Mouse (Mus musculus) layer of hippocampus, adult 2 months (tissue): ENCODE results near the gene Pqlc2. TPM values are rescaled to one million over a fixed set of nuclear protein-coding genes. Genes with fewer than 3 reads are reported as not detected.

ENCODE experiments used
- DNase-seq, 2 experiments: peaks; one replicate each; pipeline ENCODE4 v3.0.0; 2022; ENCODE audit warnings: low spot score in 2 of 2
- H3K27ac ChIP-seq: fragments of 200-600 bp; 2 replicates; pipeline ENCODE4 v1.8.1; 2022
- H3K4me3 ChIP-seq: fragments of 200-600 bp; 2 replicates; pipeline ENCODE4 v1.8.1; 2022; ENCODE audit warnings: mild to moderate bottlenecking
- CTCF ChIP-seq: fragments of 200-600 bp; conservative IDR thresholded peaks from 2 replicates; pipeline ENCODE4 v1.8.1; 2022; ENCODE audit warnings: antibody characterized with exemption, mild to moderate bottlenecking, moderate library complexity
- total RNA-seq, 2 experiments: library from RNA; stranded (reverse); gene quantifications; 2 replicates each; pipeline ENCODE4 v1.2.3; 2021

The Pqlc2 gene
- total RNA-seq, 2 experiments from 2014 or later: 12.5 to 13.3 TPM

GRCm38 (mm10) chr4:139334631-139335295, 24.3 kb upstream of the Pqlc2 start:
- no peak for TF ChIP-seq CTCF
- H3K4me3 ChIP-seq: no peak overlapping the region
- DNase-seq: no peak
- no peak overlapping the region for H3K27ac ChIP-seq

DNA sequence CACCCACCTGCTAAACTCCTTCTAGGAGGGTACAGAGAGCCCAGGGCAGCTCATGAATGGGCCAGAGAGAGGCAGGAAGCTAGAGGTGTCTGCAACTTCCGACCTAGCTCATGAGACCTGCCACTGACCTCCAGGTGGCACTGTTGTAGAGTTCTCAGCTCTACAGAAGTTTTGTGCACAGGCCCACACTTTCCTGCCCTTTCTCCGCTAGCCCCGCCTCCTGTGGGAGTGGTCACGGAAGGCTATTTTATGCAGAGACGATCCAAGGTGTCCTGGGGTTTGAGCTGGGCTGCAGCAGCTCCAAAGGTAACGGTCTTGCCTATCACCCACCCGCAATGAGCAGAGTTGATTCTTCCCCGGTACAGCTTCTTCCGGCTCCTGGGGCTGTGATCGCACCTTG, 20.1 kb upstream of the Pqlc2 start:
- peak; percentile 24 to 38 for DNase-seq
- Histone ChIP-seq H3K27ac (no peak overlapping the region), H3K4me3 (no peak overlapping the region)
- TF ChIP-seq CTCF: peak; percentile 72

DNA sequence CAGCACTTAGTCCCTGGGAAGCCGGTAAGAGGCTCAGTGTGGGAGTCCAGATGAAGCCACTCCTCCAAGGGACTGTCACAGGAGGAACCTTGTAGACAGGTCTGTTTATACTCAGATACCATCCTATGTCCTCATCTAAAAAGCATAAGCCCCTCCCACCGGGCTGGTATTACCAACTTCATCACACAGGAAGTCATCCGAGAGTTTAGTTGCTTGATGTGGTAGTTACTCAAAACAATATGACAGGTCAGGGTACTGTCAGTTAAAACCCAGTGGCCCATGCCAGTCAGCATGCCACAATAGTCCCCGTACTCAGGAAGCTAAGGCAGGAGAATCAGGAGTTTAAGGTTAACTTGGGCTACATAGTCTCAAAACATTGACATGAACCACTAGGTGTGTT, 9.2 kb upstream of the Pqlc2 start:
- Histone ChIP-seq H3K4me3 (no peak overlapping the region), H3K27ac (no peak overlapping the region)
- no peak for DNase-seq
- no peak for TF ChIP-seq CTCF

DNA sequence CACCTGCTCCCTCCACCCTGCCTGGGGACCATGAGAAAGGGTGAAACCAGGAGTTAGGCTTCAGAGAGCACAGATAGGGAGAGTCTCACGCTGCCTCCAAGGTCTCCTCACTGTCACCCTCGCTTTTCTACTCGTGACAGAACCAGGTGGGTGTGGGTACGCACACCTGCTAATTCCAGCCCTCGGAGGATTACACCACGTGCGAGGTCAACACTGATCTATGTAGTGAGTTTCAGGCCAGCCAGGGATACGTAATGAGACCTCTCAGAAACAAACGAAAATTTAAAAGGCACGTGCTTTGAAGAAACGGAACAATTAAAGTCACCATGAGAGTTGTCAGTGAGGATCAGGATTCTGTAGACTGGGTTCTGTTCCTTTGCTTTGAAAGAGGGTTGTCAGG, 7.9 kb upstream of the Pqlc2 start:
- Histone ChIP-seq H3K4me3 (no peak overlapping the region), H3K27ac (no peak overlapping the region)
- TF ChIP-seq CTCF: no peak
- DNase-seq: no peak

DNA sequence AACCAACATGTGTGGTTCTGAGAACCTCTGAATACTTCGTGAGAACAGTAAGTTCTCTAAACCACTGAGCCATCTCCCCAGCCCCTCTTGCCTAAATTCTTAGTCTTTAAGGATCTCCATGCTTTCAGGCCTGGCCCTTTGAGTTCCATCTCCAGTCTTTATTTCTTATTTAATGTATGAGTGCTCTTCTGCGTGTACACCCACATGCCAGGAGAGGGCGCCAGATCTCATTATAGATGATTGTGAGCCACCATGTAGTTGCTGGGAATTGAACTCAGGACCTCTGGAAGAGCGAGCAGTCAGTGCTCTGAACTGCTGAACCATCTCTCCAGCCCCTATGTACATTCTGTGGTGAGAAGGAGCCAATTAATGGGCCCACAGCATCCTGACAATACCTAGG, 2.1 kb upstream of the Pqlc2 start:
- Histone ChIP-seq H3K27ac (no peak overlapping the region), H3K4me3 (no peak overlapping the region)
- DNase-seq: no peak
- TF ChIP-seq CTCF: peak; percentile 76

- no peak for TF ChIP-seq CTCF
- no peak overlapping the region for H3K27ac ChIP-seq
- peak overlapping the region; percentile 93 for H3K4me3 ChIP-seq
- no peak for DNase-seq
Measured at GRCm38 (mm10) chr4:139311707-139312106, 1.2 kb upstream of the Pqlc2 start.

DNA sequence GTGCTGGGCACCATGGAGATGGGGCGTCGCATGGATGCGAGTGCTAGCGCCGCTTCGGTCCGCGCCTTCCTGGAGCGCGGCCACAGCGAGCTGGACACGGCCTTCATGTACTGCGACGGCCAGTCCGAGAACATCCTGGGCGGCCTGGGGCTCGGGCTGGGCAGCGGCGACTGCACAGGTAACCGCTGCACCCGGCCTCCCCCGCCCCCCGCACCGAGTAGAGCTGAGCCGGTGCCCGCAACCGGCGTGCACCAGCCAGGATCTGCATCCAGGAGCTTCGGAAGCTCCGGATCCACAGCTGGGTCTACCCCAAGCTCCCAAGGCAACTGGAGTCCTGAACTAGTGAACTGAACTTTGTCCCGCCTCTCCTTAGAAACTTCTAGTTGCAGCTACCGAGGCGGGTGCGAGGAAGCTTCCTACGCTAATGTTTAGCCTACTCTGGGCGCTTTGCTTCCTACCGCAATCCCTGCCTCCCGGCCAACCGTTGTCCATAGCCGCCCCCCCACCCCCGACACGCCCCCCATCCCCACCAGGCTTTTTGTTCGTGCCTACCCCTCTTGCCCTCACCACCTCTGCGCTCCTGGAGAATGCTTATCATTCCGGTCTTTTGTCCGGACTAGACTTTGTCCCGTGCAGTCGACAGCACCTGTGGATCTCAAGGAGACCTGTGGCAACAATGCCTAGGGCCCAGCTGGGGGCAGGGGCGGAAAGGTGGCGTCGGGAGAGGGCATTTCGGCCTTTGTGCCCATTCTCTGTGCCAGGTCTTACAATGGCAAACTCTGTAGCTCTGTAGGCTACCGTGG, 592 bp upstream of the Pqlc2 start:
- H3K4me3 ChIP-seq: peak overlapping the region; percentile 93
- no peak for TF ChIP-seq CTCF
- peak overlapping the region; percentile 92 for H3K27ac ChIP-seq
- DNase-seq: no peak

- H3K4me3 ChIP-seq: peak overlapping the region; percentile 93
- no peak for DNase-seq
- TF ChIP-seq CTCF: peak; percentile 61
- H3K27ac ChIP-seq: peak overlapping the region; percentile 92; the same call in 1 of the 2 replicates
Measured at GRCm38 (mm10) chr4:139309651-139310050, 857 bp downstream of the Pqlc2 start.

GRCm38 (mm10) chr4:139307916-139308315, 2.6 kb downstream of the Pqlc2 start:
- no peak for DNase-seq
- H3K4me3 ChIP-seq: no peak overlapping the region
- H3K27ac ChIP-seq: no peak overlapping the region
- TF ChIP-seq CTCF: no peak

DNA sequence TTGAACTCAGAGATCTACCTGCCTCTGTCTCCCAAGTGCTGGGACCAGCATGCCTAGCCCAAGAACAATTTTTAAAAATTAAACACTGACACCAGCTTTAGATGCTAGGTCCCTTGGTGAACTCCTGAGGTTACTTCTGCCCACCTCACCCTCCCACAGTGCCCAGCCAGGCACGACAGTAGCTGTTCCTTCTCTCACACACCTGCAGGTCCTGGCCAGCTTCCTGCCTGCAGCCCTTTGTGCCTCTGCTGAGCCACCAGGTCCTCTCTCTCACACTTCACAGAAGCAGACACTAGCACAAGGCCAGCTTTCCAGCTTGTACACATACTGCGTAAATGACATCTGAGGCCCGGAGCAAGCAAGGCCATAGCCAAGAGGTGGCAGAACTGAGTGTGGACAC, 5.0 kb downstream of the Pqlc2 start:
- no peak for DNase-seq
- TF ChIP-seq CTCF: no peak

DNA sequence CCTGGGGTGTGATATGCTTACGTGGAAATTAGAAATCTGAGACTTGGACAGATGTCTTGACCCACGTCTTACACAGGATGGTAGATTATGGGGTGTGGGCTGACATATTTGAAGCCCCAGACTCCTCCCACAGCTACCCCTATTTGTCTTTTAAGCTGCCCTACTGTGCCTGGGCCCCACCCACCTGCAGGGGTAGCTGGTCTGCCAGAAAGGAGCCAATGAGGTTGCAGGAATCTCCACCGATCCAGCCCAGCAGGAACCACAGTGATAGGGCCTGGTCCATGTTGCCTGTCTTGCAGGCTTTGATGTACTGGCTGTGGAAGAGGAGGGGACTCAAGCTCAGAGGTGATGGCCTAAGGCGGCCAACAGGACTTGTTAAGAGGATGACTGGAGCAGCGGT, 8.3 kb downstream of the Pqlc2 start:
- DNase-seq: no peak
- no peak overlapping the region for H3K27ac ChIP-seq
- no peak for TF ChIP-seq CTCF
- H3K4me3 ChIP-seq: no peak overlapping the region

More for the DNA sequence above, 5.0 kb downstream of the Pqlc2 start:
- Histone ChIP-seq H3K4me3 (no peak overlapping the region), H3K27ac (no peak overlapping the region)

DNA sequence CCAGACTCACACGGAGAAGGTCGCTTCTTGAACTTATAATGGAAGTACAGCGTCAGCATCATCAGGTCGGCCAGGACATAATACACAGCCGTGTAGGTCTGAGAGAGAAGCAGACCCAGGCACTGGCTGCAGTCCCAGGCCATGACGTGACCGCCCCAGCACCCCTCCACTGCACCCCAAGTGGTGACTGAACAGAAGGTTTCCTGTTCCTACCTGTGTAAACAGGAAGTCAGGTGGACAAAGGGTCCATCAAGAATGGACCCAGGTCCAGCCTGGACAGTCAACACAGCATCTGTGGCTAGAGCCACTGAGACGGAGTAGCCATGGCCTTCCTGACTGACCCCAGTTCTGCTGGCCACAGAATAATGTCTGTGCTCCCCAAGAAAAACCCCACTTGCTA, 8.7 kb downstream of the Pqlc2 start:
- no peak for TF ChIP-seq CTCF
- DNase-seq: no peak
- no peak overlapping the region for H3K4me3 ChIP-seq

DNA sequence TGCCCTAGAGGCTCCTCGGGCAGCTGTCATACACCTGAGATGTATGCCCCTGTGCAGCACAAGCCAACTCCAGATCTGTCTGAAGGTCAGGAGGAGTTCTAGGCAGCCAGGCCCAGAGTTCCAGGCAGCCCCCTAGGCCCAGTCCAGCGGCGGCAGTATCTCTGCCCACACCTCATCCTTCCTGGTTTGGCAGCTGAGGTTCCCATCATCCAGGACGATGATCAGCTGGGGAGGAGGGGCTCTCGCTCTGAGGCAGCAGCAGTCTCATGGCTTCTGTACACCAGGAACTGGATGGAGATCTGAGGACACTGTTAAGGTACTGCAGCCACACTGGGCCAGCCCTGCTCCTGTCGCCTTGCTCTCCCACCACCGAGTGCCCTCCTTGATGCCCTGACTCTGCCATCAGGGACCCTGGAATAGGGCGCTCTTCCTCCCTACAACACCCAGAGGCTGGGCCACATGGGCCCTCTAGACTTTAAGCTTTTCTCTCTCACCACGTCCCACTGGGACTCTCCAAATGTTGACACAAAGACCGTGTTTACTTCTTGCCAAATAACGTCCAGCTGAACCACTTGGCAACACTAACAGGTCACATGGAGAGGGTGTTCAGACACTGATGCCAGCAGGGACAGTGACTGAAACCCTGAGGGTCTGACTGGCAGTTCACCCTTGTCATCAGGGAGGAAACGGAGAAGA, 11.7 kb downstream of the Pqlc2 start:
- DNase-seq: no peak
- no peak for TF ChIP-seq CTCF
- Histone ChIP-seq H3K27ac (peak overlapping the region; percentile 46; the same call in 1 of the 2 replicates), H3K4me3 (no peak overlapping the region)

More for the DNA sequence above, 8.7 kb downstream of the Pqlc2 start:
- H3K27ac ChIP-seq: no peak overlapping the region
